ENCODE assay signal across 19 mouse cellular contexts in genomic region chr13:99794448-99794847, GRCm38 (mm10).
DNase-seq lines count a peak whose midpoint lies in the region; ATAC-seq lines count a peak whose summit lies in the region.
"Had no signal": no experiment of that assay in that cellular context is flagged by ENCODE, and none has a peak within 500 bp of the region (broad histone marks: within the 10 kb centered on the region; RNA-seq: fewer than 3 reads in every experiment).

No protein-coding gene starts in this region.

- intact Hi-C loops in heart, postnatal 25 days (cut with DNase I) = no loop called here

- no peaks in the 10 kb centered on the region for H3K36me3 ChIP-seq in heart, embryonic 13.5 days
- no peaks in the 10 kb centered on the region for H3K36me3 ChIP-seq in embryonic facial prominence, embryonic 14.5 days (ENCODE audit: control insufficient read depth, insufficient read depth, low read length)
- H3K36me3 ChIP-seq: liver, embryonic 12.5 days had no signal

- H3K27me3 ChIP-seq in heart, embryonic 13.5 days (replicated peaks) = no peaks in the 10 kb centered on the region
- no peaks in the 10 kb centered on the region for H3K27me3 ChIP-seq in embryonic facial prominence, embryonic 14.5 days (replicated peaks; ENCODE audit: control insufficient read depth, insufficient read depth, low read length)
- H3K27me3 ChIP-seq: CH12.LX; liver, embryonic 12.5 days had no signal

- peak overlapping the region; percentile 67 for H3K27ac ChIP-seq in heart, embryonic 13.5 days (replicated peaks)
- H3K27ac ChIP-seq in embryonic facial prominence, embryonic 14.5 days (replicated peaks; ENCODE audit: low read depth, low read length) = peak overlapping the region; percentile 44
- H3K27ac ChIP-seq: hindbrain, embryonic 14.5 days; liver, embryonic 12.5 days had no signal

- no peak overlapping the region for H3K4me3 ChIP-seq in heart, embryonic 13.5 days
- H3K4me3 ChIP-seq in embryonic facial prominence, embryonic 14.5 days (ENCODE audit: low read depth, low read length) = no peak overlapping the region
- H3K4me3 ChIP-seq: liver, embryonic 12.5 days; myocyte had no signal

- H3K9me3 ChIP-seq in heart, embryonic 13.5 days = no peaks in the 10 kb centered on the region
- H3K9me3 ChIP-seq in embryonic facial prominence, embryonic 14.5 days (ENCODE audit: control insufficient read depth, low read length) = no peaks in the 10 kb centered on the region
- H3K9me3 ChIP-seq: liver, embryonic 12.5 days had no signal

- no peak overlapping the region for H3K9ac ChIP-seq in heart, embryonic 13.5 days
- H3K9ac ChIP-seq in embryonic facial prominence, embryonic 14.5 days (ENCODE audit: low read depth, low read length) = no peak overlapping the region
- H3K9ac ChIP-seq: hindbrain, embryonic 14.5 days; liver, embryonic 12.5 days had no signal

- H3K4me2 ChIP-seq in heart, embryonic 13.5 days = no peak overlapping the region
- H3K4me2 ChIP-seq in embryonic facial prominence, embryonic 14.5 days (ENCODE audit: low read depth, low read length) = no peak overlapping the region
- H3K4me2 ChIP-seq: hindbrain, embryonic 14.5 days; liver, embryonic 12.5 days had no signal

- DNase-seq in adrenal gland, postnatal 36 days = peak; percentile 17 to 30
- DNase-seq in adrenal gland, postnatal 4 days (ENCODE audit: low spot score in 2 of 2) = no peak
- DNase-seq in heart, postnatal 25 days (ENCODE audit: low spot score) = no peak
- peak; percentile 4 for DNase-seq in 3T3-L1 (ENCODE audit: low read depth, low spot score)
- DNase-seq in embryonic facial prominence, embryonic 14.5 days (ENCODE audit: low spot score) = peak; percentile 17
- no peak for DNase-seq in cerebellum, postnatal 10 days
- DNase-seq in retina, postnatal 1 day = no peak
- DNase-seq: cerebellum, adult 18-20 months; cerebellum, postnatal 36 days; heart, postnatal 14 days; left cerebral cortex, postnatal 4 days; lung, adult 2 months; right cerebral cortex, postnatal 14 days; spleen, adult 18-20 months had no signal

- WGBS in heart, embryonic 13.5 days = 53% methylated on average over 6 of the region's 6 CpGs
- 54% methylated on average over 6 of the region's 6 CpGs for WGBS in embryonic facial prominence, embryonic 14.5 days

- peaks cover 29% of the 10 kb centered on the region for H3K4me1 ChIP-seq in heart, embryonic 13.5 days
- H3K4me1 ChIP-seq in embryonic facial prominence, embryonic 14.5 days (ENCODE audit: control insufficient read depth, insufficient read depth, low read length) = peaks cover 23% of the 10 kb centered on the region
- H3K4me1 ChIP-seq: liver, embryonic 12.5 days had no signal

- no peak for ATAC-seq in heart, embryonic 13.5 days (ENCODE audit: extremely low read depth, insufficient number of reproducible peaks, low FRiP score, low TSS enrichment)
- ATAC-seq in embryonic facial prominence, embryonic 14.5 days (ENCODE audit: low read depth) = no peak
- ATAC-seq: liver, embryonic 12.5 days had no signal

Comparison
In these comparisons a context has a peak if more than half of its experiments do, and no peak if none do; other contexts are left out.
1. DNase-seq: peak in adrenal gland, postnatal 36 days (2 of 2), 3T3-L1 (single experiment) and embryonic facial prominence, embryonic 14.5 days (single experiment); none in adrenal gland, postnatal 4 days (0 of 2), heart, postnatal 25 days (single experiment), cerebellum, postnatal 10 days (0 of 2) and retina, postnatal 1 day (single experiment).